Mouse (Mus musculus): Measurements from ENCODE around the gene Eme1.

Eme1 gene

GRCm38 (mm10) chr11:94644461-94645219 lies 9.1 kb downstream of the Eme1 start:
- DNase-seq, result no peak

GRCm38 (mm10) chr11:94634431-94634830 lies 19.3 kb downstream of the Eme1 start:
- DNase-seq, result no peak

GRCm38 (mm10) chr11:94632988-94633387 lies 20.8 kb downstream of the Eme1 start:
- no peak for DNase-seq

DNA sequence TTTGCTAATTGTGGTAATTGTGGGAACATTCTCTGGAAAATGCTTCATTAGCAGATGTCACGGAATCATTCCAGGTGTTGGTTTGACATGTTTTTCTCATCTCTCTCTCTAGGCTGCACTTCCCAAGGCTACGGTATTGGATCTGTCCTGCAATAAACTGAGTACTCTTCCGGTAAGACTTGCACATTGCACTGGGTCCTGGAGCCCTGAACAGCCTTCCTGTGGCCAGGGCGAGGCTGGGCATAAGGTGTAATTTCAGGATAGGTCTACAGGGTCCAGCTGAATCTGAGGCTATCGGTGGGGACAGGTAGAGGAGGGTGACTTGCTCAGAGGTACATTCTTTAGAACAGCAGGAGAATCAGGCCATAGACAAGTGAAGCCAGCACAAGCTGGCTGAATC lies 21.8 kb downstream of the Eme1 start:
- DNase-seq, result no peak

GRCm38 (mm10) chr11:94630199-94631011 lies 23.4 kb downstream of the Eme1 start:
- DNase-seq, result peak; percentile 39 to 45

- DNase-seq, result no peak
Observed at GRCm38 (mm10) chr11:94629884-94630198, 23.9 kb downstream of the Eme1 start.

GRCm38 (mm10) chr11:94629199-94629883 lies 24.4 kb downstream of the Eme1 start, which contains the start of gene Lrrc59:
Gene Lrrc59 (plus strand): TSS chr11:94629767.
- peak; percentile 96 to 97 for DNase-seq

- no peak for DNase-seq
Observed at GRCm38 (mm10) chr11:94622162-94622561, 31.6 kb downstream of the Eme1 start.

DNA sequence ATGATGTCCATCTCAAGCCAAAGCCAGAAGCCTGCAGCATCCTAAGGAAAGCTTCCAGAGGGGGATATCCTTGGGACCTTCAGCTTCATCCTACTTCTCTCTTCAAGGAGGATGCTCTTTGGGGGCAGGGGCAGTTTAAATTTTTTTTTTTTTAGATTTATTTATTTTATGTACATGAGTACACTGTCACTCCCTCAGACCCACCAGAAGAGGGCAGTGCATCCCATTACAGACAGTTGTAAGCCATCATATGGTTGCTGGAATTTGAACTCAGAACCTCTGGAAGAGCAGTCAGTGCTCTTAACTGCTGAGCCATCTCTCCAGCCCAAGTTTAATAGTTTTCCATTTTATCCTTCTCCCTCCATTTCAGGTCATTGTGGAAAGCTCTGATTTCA lies 32.3 kb downstream of the Eme1 start:
- no peak for DNase-seq

- no peak for DNase-seq
Observed at GRCm38 (mm10) chr11:94620766-94621457, 32.9 kb downstream of the Eme1 start.

- no peak for DNase-seq
Observed at GRCm38 (mm10) chr11:94617646-94618045, 36.1 kb downstream of the Eme1 start.

DNA sequence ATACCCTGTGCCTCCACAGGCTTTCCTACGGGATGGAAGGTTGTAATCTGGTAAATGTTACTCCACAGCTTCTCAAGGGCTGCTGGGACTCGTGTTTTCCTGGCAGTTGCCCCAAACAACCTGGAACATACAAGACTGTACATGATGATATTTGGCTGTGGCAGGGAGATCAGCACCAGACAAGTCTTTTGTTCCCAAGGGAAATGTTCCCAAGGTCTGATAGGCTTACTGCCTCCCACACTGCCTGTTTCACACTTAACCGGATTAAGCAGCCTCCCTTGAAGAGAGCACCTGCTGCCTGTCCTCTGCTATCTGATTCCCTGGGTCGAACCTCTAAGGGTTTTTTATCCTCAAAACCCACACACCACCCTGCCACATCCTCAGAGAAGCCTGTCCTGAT lies 38.3 kb downstream of the Eme1 start:
- no peak for DNase-seq

- DNase-seq, result no peak
Observed at GRCm38 (mm10) chr11:94614603-94615002, 39.2 kb downstream of the Eme1 start.

DNA sequence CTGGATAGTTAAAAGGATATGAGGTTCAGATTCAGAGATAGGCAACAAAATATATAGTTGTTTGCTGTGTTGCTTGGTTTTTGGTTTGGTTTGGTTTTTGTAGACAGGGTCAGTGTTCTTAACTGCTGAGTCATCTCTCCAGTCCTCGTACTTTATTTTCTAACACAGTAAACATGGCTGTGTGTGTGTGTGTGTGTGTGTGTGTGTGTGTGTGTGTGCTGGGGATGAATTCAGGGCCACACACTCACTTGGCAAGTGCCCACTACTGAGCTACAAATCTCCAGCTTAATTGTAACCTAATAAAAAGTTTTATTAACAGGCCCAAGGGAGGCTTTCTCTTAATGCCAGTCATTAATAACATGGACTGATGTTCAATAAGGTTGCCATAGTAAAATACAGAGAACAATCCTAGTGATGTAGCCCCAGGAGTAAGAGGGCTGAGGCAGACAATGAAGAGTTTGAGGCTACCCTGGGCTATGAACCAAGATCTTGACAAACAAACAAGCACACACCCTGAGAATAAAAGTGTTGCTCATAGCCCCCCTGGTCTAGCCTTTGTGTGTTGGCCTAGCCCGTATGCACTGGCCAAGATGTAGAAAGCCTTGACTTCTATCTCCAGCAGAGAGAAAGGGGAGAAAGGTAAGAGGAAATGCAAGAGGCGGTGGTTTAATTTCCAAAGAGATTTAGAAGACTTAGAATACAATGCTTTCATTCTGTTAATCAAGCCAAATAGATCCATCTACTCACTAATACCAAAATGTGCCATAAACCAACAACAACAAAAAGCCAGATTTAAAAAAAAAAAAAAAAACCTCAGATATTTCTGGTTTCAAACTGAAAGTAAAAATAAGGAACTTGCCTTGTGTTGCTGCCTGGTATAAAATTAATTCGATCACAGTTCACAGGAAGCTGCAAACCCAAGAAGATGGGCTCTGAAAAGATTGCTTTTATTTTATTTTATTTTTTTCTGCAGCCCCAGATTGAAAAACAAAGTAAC lies 42.7 kb downstream of the Eme1 start:
- DNase-seq, result no peak

GRCm38 (mm10) chr11:94602356-94602955 lies 51.3 kb downstream of the Eme1 start:
- DNase-seq, result no peak

GRCm38 (mm10) chr11:94601321-94602281 lies 52.2 kb downstream of the Eme1 start, which contains the start of gene Acsf2:
Gene Acsf2 (minus strand): TSS chr11:94601871.
- DNase-seq, result peak; percentile 41 to 51

GRCm38 (mm10) chr11:94600447-94600846 lies 53.3 kb downstream of the Eme1 start:
- DNase-seq, result no peak

DNA sequence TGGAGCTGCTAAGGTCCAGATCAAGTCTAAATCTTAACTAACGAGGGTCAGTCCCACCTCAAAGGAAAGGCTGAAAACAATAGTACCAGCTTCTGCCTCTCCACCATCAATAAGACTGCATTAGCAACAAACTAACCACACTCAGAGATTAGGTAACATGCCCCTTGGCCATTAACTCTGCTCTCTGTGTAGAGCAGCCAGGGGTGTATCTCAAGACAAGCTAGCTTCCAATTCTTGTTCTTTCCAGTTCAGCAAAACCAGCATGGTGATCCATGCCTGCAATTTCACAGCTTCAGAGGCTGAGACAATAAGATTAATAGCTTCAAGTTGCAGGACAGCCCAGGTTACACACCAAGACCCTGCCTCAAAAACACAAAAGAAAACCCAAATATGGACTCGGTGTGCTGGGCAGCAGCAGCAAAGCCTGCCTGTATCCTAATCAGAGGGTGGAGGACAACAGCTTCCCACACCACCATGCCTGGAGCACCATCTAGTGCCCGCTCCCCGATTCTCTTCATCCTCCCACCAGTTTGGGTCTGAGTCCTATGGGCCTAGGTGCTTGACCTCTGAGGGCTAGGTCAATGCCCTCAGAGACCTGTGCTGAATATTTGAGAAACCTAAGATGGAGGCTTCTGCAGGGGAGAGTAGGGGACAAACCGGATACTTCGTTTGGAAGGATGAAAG lies 55.2 kb downstream of the Eme1 start:
- no peak for DNase-seq

- DNase-seq, result peak; percentile 37 to 57
Observed at GRCm38 (mm10) chr11:94597319-94597718, 56.4 kb downstream of the Eme1 start.

Data from cerebellum, postnatal 14 days (tissue).